ENCODE assay signal across 9 mouse cellular contexts in the genomic region with DNA sequence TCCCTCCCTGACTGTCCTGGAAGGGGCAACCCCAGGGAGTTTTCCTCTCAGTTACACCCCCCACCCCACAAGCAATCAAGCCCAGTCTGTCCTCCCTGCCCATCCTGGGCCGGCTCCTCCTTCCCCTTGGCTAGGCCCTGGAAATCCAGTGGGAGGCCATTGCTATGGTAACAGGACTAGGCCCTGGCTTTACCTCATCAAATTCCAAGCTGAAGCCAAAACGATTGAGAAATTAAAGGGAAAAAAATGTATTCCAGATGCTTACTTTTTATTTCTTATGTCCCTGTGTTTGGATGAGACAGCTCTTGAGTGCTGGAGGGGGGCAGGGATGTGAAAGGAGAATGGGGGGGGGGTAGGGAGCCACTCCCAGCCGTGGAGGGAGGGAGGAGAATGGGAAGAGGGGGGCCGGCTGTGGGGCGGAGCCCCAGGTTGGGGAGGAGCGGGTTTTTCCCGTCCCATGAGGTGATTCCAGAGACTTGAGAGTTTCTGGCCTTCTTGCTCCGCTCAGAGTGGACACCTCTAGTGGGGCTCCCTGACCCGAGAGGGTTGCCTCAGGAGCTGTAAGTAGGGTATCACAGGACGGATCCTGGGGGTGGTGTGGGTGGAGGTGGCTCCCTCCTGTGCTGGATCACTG. TPM values are rescaled to one million over a fixed set of nuclear protein-coding genes. Genes with fewer than 3 reads are reported as not detected.
DNase-seq lines count a peak whose midpoint lies in the region; ATAC-seq lines count a peak whose summit lies in the region.
"Had no signal": no experiment of that assay in that cellular context is flagged by ENCODE, and none has a peak within 500 bp of the region (broad histone marks: within the 10 kb centered on the region; RNA-seq: fewer than 3 reads in every experiment).

No protein-coding gene starts in this region.

- ATAC-seq in intestine, embryonic 15.5 days: peak; percentile 22
- peak; percentile 57 for ATAC-seq in limb, embryonic 13.5 days (ENCODE audit: low FRiP score, low read depth)
- 0 out of 2 replicates have a peak, but pooled peaks have one; percentile 4 for ATAC-seq in midbrain, embryonic 15.5 days (replicated peaks)
- ATAC-seq in megakaryocyte, adult 5-6 weeks (ENCODE audit: poor library complexity, severe bottlenecking): no peak

- H3K9me3 ChIP-seq in intestine, embryonic 15.5 days: no peaks in the 10 kb centered on the region
- no peaks in the 10 kb centered on the region for H3K9me3 ChIP-seq in limb, embryonic 13.5 days
- no peaks in the 10 kb centered on the region for H3K9me3 ChIP-seq in midbrain, embryonic 15.5 days
- H3K9me3 ChIP-seq: megakaryocyte, embryonic 14.5 days had no signal

- peak; percentile 19 for DNase-seq in ZHBTc4 (ENCODE audit: low read depth, low spot score)
- peak; percentile 82 for DNase-seq in embryo, embryonic 11 days
- peak; percentile 65 to 80 for DNase-seq in gastrocnemius, postnatal 4 days (ENCODE audit: low spot score in 2 of 2)
- DNase-seq in testis, postnatal 14 days (ENCODE audit: low spot score): peak; percentile 65

- WGBS in intestine, embryonic 15.5 days: 7% methylated on average over 10 of the region's 10 CpGs
- 3% methylated on average over 9 of the region's 10 CpGs for WGBS in limb, embryonic 13.5 days
- 3% methylated on average over 9 of the region's 10 CpGs for WGBS in midbrain, embryonic 15.5 days

- H3K27me3 ChIP-seq in intestine, embryonic 15.5 days (replicated peaks): no peaks in the 10 kb centered on the region
- no peaks in the 10 kb centered on the region for H3K27me3 ChIP-seq in limb, embryonic 13.5 days
- no peaks in the 10 kb centered on the region for H3K27me3 ChIP-seq in midbrain, embryonic 15.5 days (replicated peaks)

- H3K36me3 ChIP-seq in intestine, embryonic 15.5 days: peaks cover 30% of the 10 kb centered on the region
- H3K36me3 ChIP-seq in limb, embryonic 13.5 days: peaks cover 60% of the 10 kb centered on the region
- H3K36me3 ChIP-seq in midbrain, embryonic 15.5 days (replicated peaks): peaks cover 18% of the 10 kb centered on the region

- H3K4me3 ChIP-seq in intestine, embryonic 15.5 days (replicated peaks): peak overlapping the region; percentile 40
- H3K4me3 ChIP-seq in limb, embryonic 13.5 days: peak overlapping the region; percentile 72
- H3K4me3 ChIP-seq in midbrain, embryonic 15.5 days: peak overlapping the region; percentile 21
- H3K4me3 ChIP-seq: megakaryocyte, embryonic 14.5 days had no signal

- peaks cover 52% of the 10 kb centered on the region for H3K4me1 ChIP-seq in intestine, embryonic 15.5 days (replicated peaks)
- H3K4me1 ChIP-seq in limb, embryonic 13.5 days: peaks cover 47% of the 10 kb centered on the region
- H3K4me1 ChIP-seq in midbrain, embryonic 15.5 days: peaks cover 37% of the 10 kb centered on the region

- peak overlapping the region; percentile 59 for H3K4me2 ChIP-seq in intestine, embryonic 15.5 days (replicated peaks)
- H3K4me2 ChIP-seq in limb, embryonic 13.5 days (replicated peaks): peak overlapping the region; percentile 85
- peak overlapping the region; percentile 71 for H3K4me2 ChIP-seq in midbrain, embryonic 15.5 days

- H3K27ac ChIP-seq in intestine, embryonic 15.5 days: peak overlapping the region; percentile 92
- peak overlapping the region; percentile 94 for H3K27ac ChIP-seq in limb, embryonic 13.5 days
- peak overlapping the region; percentile 88 for H3K27ac ChIP-seq in midbrain, embryonic 15.5 days

- H3K9ac ChIP-seq in intestine, embryonic 15.5 days: peak overlapping the region; percentile 54
- peak overlapping the region; percentile 59 for H3K9ac ChIP-seq in limb, embryonic 13.5 days
- H3K9ac ChIP-seq in midbrain, embryonic 15.5 days: peak overlapping the region; percentile 28

RNA-seq across cellular contexts. Expression of a gene that starts 2.3 kb away (rescaled TPM):
- 10 to 100 TPM; 89.8 to 92.6 TPM for total RNA-seq in gastrocnemius, postnatal 4 days (2021)
- polyA plus RNA-seq in intestine, embryonic 15.5 days (2015; fragmentation: Nextera tagmentation; extraction: Ambion mirVana): 35.2 and 35.5 TPM in 2 replicates
- polyA plus RNA-seq in limb, embryonic 13.5 days (2015; fragmentation: Nextera tagmentation; extraction: Ambion mirVana): 28.7 and 43.9 TPM in 2 replicates
- 24.3 and 25.3 TPM in 2 replicates for polyA plus RNA-seq in midbrain, embryonic 15.5 days (2015; fragmentation: Nextera tagmentation; extraction: Ambion mirVana)
- total RNA-seq in megakaryocyte, adult 5-6 weeks (2015): 1.5 and 1.9 TPM in 2 replicates
- 4.8 and 5.6 TPM in 2 replicates for total RNA-seq in megakaryocyte, adult 5-6 weeks (2017)

RNA-seq across cellular contexts. Expression of a gene that starts 12.9 kb away (rescaled TPM):
- under 1 TPM; 0.60 to 0.91 TPM for total RNA-seq in gastrocnemius, postnatal 4 days (2021)
- 1.0 and 1.4 TPM in 2 replicates for polyA plus RNA-seq in intestine, embryonic 15.5 days (2015; fragmentation: Nextera tagmentation; extraction: Ambion mirVana)
- polyA plus RNA-seq in limb, embryonic 13.5 days (2015; fragmentation: Nextera tagmentation; extraction: Ambion mirVana): 1.0 and 1.1 TPM in 2 replicates
- polyA plus RNA-seq in midbrain, embryonic 15.5 days (2015; fragmentation: Nextera tagmentation; extraction: Ambion mirVana): 2.2 and 2.9 TPM in 2 replicates
- 0.11 and 0.16 TPM in 2 replicates for total RNA-seq in megakaryocyte, adult 5-6 weeks (2015)
- not detected in 2 replicates for total RNA-seq in megakaryocyte, adult 5-6 weeks (2017)

RNA-seq across cellular contexts. Expression of a gene that starts 13.1 kb away (rescaled TPM):
- total RNA-seq in gastrocnemius, postnatal 4 days (2021): 100 to 1,000 TPM in 1 of 2 experiments, 10 to 100 TPM in 1; 98.2 to 105 TPM
- polyA plus RNA-seq in intestine, embryonic 15.5 days (2015; fragmentation: Nextera tagmentation; extraction: Ambion mirVana): 256 and 258 TPM in 2 replicates
- polyA plus RNA-seq in limb, embryonic 13.5 days (2015; fragmentation: Nextera tagmentation; extraction: Ambion mirVana): 297 and 301 TPM in 2 replicates
- 180 and 191 TPM in 2 replicates for polyA plus RNA-seq in midbrain, embryonic 15.5 days (2015; fragmentation: Nextera tagmentation; extraction: Ambion mirVana)
- 66.9 and 83.2 TPM in 2 replicates for total RNA-seq in megakaryocyte, adult 5-6 weeks (2015)
- total RNA-seq in megakaryocyte, adult 5-6 weeks (2017): 222 and 227 TPM in 2 replicates

Comparison
In these comparisons a context has a peak if more than half of its experiments do, and no peak if none do; other contexts are left out.
1. DNase-seq: peak in every context shown above with its lines; median percentile 82 in embryo, embryonic 11 days; 72 in gastrocnemius, postnatal 4 days; 65 in testis, postnatal 14 days; 19 in ZHBTc4.
2. H3K4me3 ChIP-seq: peak in every context shown above with its lines; median percentile 72 in limb, embryonic 13.5 days; 40 in intestine, embryonic 15.5 days; 21 in midbrain, embryonic 15.5 days.